Mouse (Mus musculus) T-helper 2 cell (primary cell): Measurements from ENCODE around the gene Pglyrp1.

Source experiments
- in situ Hi-C: fragments of 300-600 bp; cut with MboI, MseI; formaldehyde crosslinking; loops from one replicate; pipeline ENCODE4 v1.15.1; 2025; ENCODE audit warnings: high pct_unique_total_duplicates

Gene Pglyrp1

DNA sequence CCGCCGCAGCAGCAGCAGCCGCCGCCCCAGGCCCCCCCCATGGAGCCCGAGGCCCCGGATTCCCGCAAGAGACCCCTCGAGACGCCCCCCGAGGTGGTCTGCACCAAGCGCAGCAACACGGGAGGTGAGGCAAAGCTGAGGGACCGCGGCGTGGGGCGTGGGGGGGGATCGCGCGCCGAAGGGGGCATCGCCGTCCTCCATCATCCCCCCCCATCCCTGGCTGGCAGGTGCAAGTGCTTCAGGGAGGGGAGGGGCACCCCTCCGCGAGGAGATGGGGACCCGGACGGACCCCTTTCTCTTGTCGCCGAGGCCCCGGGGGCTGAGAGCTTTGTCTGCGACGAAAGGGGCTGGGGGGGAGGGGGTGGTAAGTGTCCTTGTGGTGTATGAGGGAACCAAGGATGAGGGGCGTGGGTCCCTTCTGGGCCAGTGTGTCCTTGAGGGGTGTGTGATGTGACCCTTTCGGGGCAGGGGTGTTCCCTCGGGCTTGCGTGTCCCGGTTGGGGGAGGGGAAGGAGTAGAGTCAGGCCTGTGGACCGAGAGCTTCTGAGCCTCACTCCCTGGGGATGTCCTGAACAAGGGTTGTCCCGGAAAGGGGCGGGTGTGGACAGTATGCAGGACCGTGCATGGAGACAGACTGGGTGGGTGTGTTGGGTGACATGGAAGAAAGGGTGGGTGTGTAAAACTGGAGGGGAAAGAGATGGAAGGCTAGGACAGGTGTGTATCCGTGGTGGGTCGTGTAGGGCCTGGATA, 55.1 kb downstream of the Pglyrp1 start:
- in situ Hi-C loops, result no loop called here

DNA sequence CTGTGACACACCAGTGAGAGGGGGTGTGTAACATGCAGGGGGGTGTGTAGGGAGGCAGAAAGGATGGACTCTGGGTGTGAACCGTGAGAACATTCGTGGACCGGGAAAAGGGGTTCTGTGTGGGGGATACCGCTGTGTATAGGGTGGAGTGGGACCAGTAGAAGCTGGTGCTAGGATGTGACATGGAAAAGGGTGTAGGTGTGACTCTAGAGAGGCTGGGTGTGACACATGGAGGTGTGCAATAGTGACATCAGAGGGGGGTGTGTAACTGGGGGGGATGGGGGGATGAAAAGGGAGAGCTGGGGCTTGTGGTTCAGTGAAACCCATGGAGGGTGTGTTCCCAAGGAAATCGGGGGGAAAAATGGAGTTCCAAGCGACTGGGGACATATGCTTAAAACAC, 55.8 kb downstream of the Pglyrp1 start:
- in situ Hi-C loops, result no loop called here

DNA sequence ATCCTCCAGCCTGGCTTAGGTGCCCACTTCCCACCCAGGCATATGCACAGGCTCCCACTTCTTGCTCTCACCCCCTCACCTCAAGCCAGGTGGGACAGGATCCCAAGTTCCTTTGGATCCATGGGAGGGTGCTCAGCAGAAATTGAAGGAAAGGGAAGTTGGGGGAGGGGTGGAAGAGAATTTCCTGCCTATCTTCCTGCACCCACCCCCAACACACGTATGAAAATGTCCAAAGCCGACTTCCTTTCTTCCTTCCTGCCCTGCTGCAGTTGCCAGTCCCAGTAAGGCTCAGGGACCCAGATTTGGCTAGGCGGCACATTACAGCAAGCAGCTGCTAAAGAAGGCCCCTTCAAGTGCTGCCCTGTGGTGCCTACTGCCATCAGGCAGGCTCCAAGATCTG, 56.6 kb downstream of the Pglyrp1 start:
- in situ Hi-C loops, result no loop called here
